Mouse (Mus musculus) C2C12 (cell line): Measurements from ENCODE around the gene Fam192a. TPM values are rescaled to one million over a fixed set of nuclear protein-coding genes. Genes with fewer than 3 reads are reported as not detected.

Experiments
- H3K27me3 ChIP-seq: one replicate; pipeline ENCODE4 v1.6.1; 2011; ENCODE audit not compliant: control insufficient read depth, insufficient read depth, insufficient read length
- H3K36me3 ChIP-seq: one replicate; pipeline ENCODE4 v1.6.1; 2011; ENCODE audit not compliant: control insufficient read depth, insufficient read depth
- H3K4me3 ChIP-seq: one replicate; pipeline ENCODE4 v1.5.1; 2011; ENCODE audit warnings: mild to moderate bottlenecking, control low read depth; ENCODE audit not compliant: poor library complexity, insufficient read depth, severe bottlenecking
- H3K79me2 ChIP-seq: one replicate; pipeline ENCODE4 v1.6.1; 2011; ENCODE audit not compliant: control insufficient read depth, insufficient read depth
- H3K79me3 ChIP-seq: one replicate; pipeline ENCODE4 v1.6.1; 2011; ENCODE audit warnings: low read depth, control low read depth
- H3ac ChIP-seq: one replicate; pipeline ENCODE3; 2011; ENCODE audit warnings: low read depth; ENCODE audit not compliant: control insufficient read depth, insufficient read length
- CEBPB ChIP-seq: IDR thresholded peaks from one replicate; pipeline ENCODE4 v1.6.1; 2011; ENCODE audit warnings: low read depth, mild to moderate bottlenecking, control low read depth, moderate library complexity
- CTCF ChIP-seq: IDR thresholded peaks from one replicate; pipeline ENCODE4 v1.5.1; 2011; ENCODE audit not compliant: control insufficient read depth, insufficient read depth, insufficient read length
- FOSL1 ChIP-seq: IDR thresholded peaks from one replicate; pipeline ENCODE4 v1.8.0; 2011; ENCODE audit warnings: mild to moderate bottlenecking, low read length; ENCODE audit not compliant: poor library complexity, insufficient read depth, severe bottlenecking
- MAX ChIP-seq: IDR thresholded peaks from one replicate; pipeline ENCODE4 v1.6.1; 2011; ENCODE audit warnings: mild to moderate bottlenecking, control low read depth
- MYOD1 ChIP-seq: IDR thresholded peaks from one replicate; pipeline ENCODE4 v1.6.1; 2011; ENCODE audit warnings: low read depth; ENCODE audit not compliant: control insufficient read depth, insufficient read length
- MYOG ChIP-seq: IDR thresholded peaks from one replicate; pipeline ENCODE4 v1.6.1; 2011; ENCODE audit not compliant: control insufficient read depth, insufficient read length; ENCODE audit errors: extremely low read depth
- USF1 ChIP-seq: IDR thresholded peaks from one replicate; pipeline ENCODE4 v1.6.1; 2011; ENCODE audit warnings: low read depth, mild to moderate bottlenecking, control low read depth, moderate library complexity
- polyA plus RNA-seq: library from polyadenylated mRNA; unstranded; fragments of >200 nt; fragmentation: generic; extraction: Trizol; gene quantifications from one replicate; pipeline ENCODE4 v1.2.1, GENCODE M21; 2012; ENCODE audit warnings: missing spikeins

Fam192a gene
- polyA plus RNA-seq, 1 experiment = 23.6 TPM

DNA sequence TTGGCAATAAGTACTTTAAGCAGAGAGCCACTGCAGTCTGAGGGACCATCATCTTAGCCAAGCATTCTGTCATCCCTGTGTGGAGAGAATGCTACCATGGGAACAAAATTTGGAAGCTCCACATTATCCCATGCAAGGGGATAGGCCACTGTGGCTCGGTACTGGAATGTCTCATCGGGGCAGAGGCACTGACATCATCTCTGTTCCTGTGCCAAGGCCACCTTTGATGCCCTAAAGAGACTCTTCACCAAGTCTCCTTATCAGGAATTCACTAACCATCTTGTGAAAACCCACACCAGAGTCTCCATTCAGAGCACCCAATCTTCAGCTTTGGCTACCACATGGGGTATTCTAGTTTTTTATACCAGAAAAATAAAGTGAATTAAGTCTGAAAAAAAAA, 39.4 kb upstream of the Fam192a start:
- no peak overlapping the region for H3K4me3 ChIP-seq
- TF ChIP-seq USF1 (no peak), FOSL1 (no peak), MYOD1 (no peak), MAX (no peak), CTCF (no peak), CEBPB (no peak), MYOG (no peak)
- peaks cover 55% of the 10 kb centered on the region for H3K36me3 ChIP-seq
- H3K79me2 ChIP-seq = no peaks in the 10 kb centered on the region
- no peaks in the 10 kb centered on the region for H3K79me3 ChIP-seq
- no peak overlapping the region for H3ac ChIP-seq
- H3K27me3 ChIP-seq = no peaks in the 10 kb centered on the region

DNA sequence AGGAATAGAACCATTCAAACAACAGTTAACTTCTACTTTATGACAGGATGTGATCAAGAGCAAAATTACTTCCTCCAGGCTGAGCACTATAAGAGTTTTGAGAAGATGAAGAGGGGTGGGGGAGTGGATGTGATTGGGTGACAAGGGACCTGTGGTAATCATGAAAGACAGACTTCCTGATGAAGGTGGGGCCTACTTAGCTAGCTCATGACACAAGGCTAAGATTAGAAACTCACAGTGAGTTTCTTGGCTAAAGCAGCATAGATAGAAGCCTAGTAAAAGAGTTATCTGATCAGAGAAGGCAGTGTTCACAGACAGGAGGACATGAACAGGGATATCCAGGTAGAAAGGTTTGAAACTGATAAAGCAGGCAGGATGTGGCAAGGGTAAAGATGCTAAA, 32.4 kb upstream of the Fam192a start:
- Histone ChIP-seq H3K4me3 (no peak overlapping the region), H3K36me3 (peaks cover 35% of the 10 kb centered on the region), H3ac (no peak overlapping the region), H3K79me3 (no peaks in the 10 kb centered on the region), H3K27me3 (no peaks in the 10 kb centered on the region), H3K79me2 (no peaks in the 10 kb centered on the region)
- TF ChIP-seq CTCF = no peak
- TF ChIP-seq USF1 = no peak
- no peak for TF ChIP-seq CEBPB
- TF ChIP-seq FOSL1 = no peak

DNA sequence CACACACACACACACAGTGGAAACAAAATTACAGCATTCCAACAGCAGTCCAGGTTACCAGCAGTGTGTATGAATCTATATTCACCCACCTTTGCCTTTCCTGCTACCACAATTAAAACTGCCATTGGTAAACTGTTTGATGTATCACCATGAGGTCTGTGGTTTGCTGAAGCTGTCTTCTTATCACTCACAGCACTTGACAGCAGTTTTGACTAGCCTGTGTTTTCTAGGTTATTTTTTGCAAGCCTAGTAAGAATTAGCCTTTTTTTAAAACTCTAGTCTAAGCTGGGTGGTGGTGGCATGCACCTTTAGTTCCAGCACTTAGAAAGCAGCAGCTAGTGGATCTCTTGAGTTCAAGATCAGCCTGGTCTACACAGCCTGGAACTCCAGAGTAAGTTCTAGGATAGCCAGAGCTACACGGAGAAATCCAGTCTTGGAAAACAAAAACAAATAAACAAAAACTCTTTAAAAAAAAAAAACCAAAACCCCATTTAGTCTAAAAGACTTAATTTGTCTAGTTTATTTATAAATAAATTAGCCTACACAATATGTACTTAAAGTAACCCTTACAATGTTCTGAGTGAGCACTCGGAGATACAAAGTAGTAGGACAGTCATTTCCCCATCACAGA, 31.9 kb upstream of the Fam192a start:
- Histone ChIP-seq H3K36me3 (peaks cover 37% of the 10 kb centered on the region), H3ac (no peak overlapping the region), H3K4me3 (no peak overlapping the region), H3K27me3 (no peaks in the 10 kb centered on the region), H3K79me2 (no peaks in the 10 kb centered on the region), H3K79me3 (no peaks in the 10 kb centered on the region)
- TF ChIP-seq MYOG = no peak
- no peak for TF ChIP-seq MYOD1
- TF ChIP-seq FOSL1 = no peak
- TF ChIP-seq CEBPB = no peak
- no peak for TF ChIP-seq CTCF
- TF ChIP-seq MAX = no peak
- no peak for TF ChIP-seq USF1

DNA sequence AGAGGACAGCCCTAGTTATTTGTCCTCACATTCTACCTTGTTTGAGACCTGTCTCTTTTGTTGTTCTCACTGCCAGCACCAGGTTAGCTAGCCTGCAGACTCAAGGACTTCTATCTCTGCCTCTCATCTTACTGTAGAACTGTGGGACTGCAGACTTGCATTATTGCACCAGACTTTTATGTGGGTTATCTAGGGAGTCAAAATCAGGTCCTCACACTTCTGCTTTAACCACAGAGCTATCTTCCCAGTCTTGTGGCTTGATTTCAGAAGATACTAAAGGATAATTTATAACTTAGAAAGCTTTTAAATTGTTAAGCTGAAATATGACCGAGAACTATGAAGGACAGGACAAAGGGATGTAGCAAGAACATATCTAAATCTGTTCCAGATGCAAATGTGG, 23.1 kb upstream of the Fam192a start:
- Histone ChIP-seq H3K79me2 (no peaks in the 10 kb centered on the region), H3K27me3 (no peaks in the 10 kb centered on the region), H3ac (no peak overlapping the region), H3K4me3 (no peak overlapping the region), H3K79me3 (no peaks in the 10 kb centered on the region), H3K36me3 (peaks cover 12% of the 10 kb centered on the region)
- no peak for TF ChIP-seq MYOD1

DNA sequence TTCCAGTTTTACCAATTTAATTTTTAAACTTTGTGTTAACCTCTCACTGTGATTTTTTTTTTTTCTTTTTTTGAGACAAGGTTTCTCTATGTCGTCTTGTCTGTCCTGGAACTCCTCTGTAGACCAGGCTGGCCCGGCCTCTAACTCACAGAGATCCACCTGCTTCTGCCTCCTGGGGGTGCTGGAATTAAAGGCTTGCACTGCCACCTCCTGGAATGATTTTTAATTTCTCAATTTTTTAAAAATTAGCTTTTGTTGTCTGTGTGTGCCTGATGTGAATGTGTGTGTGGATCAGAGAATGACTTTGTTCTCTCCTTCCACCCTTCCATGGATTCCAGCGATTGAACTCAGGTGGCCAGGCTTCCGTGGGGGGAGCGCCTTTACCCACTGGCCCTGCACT, 5.3 kb upstream of the Fam192a start:
- Histone ChIP-seq H3ac (no peak overlapping the region), H3K4me3 (no peak overlapping the region), H3K27me3 (no peaks in the 10 kb centered on the region), H3K79me3 (peaks cover 21% of the 10 kb centered on the region), H3K36me3 (peaks cover 3% of the 10 kb centered on the region), H3K79me2 (peaks cover 50% of the 10 kb centered on the region)
- TF ChIP-seq MYOD1 (no peak), CTCF (no peak), MYOG (no peak), CEBPB (no peak), FOSL1 (no peak), MAX (no peak), USF1 (no peak)

DNA sequence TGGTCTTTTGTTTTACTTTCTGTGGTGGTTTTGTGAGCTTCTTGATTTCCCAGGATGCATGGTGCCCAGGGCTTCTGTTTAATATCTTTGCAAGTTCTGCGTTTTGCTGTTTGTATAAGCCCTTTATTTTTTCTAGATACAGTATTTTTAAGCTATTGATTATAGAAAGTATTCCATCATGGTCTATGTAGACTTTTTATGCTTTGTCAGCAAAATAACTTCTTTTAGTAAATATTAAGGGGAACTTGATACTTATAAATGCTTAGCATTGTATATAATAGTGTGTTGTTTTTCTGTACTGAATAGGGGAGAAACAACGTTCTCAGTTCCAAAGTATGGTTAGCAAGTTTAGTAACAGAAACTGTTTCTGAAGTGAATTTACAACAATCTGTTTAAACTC, 2.2 kb upstream of the Fam192a start:
- H3K36me3 ChIP-seq = peaks cover 3% of the 10 kb centered on the region

More for the DNA sequence above, 2.2 kb upstream of the Fam192a start:
- no peak overlapping the region for H3ac ChIP-seq
- H3K4me3 ChIP-seq = no peak overlapping the region
- H3K27me3 ChIP-seq = no peaks in the 10 kb centered on the region
- H3K79me3 ChIP-seq = peaks cover 36% of the 10 kb centered on the region
- H3K79me2 ChIP-seq = peaks cover 68% of the 10 kb centered on the region
- no peak for TF ChIP-seq FOSL1
- TF ChIP-seq MYOD1 = no peak
- no peak for TF ChIP-seq MYOG
- TF ChIP-seq CTCF = no peak
- TF ChIP-seq CEBPB = no peak
- TF ChIP-seq USF1 = no peak
- TF ChIP-seq MAX = no peak
